Mouse (Mus musculus): ENCODE data around the gene Capn1.

The Capn1 gene

GRCm38 (mm10) chr19:6015511-6016315, at the start of gene Capn1:
TSS of gene Capn1 (minus strand) at chr19:6015897.
- in situ Hi-C loops (cut with MboI, MseI) = loop anchor here (5.0 kb wide), 1 partner anchor 53 kb away; the partner anchor contains the start of gene Pola2

DNA sequence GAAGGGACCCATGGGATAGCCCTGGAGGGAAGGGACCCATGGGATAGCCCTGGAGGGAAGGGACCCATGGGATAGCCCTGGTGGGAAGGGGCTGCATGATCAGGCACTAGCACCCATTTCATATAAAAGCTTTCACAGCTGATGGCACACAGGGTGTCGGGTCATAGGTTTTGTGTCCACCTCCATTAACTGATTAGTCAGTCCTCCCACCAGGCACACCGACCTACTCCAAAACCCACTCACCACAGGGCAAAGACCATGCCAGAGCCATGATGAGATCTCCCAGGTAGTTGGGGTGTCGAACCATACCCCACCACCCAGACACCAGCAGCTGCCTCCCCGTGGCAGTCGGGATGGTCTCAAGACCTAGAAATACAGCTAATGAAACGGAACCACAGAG, 47.4 kb upstream of the Capn1 start:
- in situ Hi-C loops (cut with MboI, MseI) = no loop called here

GRCm38 (mm10) chr19:6062418-6062817, 46.7 kb upstream of the Capn1 start:
- in situ Hi-C loops (cut with MboI, MseI) = no loop called here

GRCm38 (mm10) chr19:6061641-6062302, 46.1 kb upstream of the Capn1 start:
- in situ Hi-C loops (cut with MboI, MseI) = no loop called here

GRCm38 (mm10) chr19:6061021-6061533, 45.4 kb upstream of the Capn1 start, which contains the start of gene Znhit2:
TSS of gene Znhit2 (plus strand) at chr19:6061192.
- in situ Hi-C loops (cut with MboI, MseI) = no loop called here

- in situ Hi-C loops (cut with MboI, MseI) = loop anchor here (5.0 kb wide), 1 partner anchor 58 kb away; the partner anchor contains the start of gene Sac3d1
Measured at GRCm38 (mm10) chr19:6058966-6059365, 43.3 kb upstream of the Capn1 start.

DNA sequence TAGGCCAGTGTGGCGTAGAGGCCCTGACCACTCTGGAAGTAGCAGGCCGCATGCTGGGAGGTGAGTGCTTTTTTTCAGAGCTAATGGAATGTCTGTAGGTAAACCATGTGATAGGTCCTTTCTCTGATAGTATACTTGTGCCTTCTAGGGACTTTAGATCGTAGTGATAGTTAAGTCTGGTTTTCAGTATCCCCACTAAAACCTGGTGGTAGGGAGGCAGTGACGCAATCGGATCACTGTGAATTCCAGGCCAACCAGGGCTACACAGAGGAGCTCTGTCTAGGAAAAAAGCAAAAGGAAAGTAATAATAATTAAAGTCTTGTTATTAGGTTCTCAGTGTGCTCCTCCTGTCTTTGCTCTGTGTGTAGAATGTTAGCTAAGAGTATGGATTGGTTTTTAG, 42.8 kb upstream of the Capn1 start:
- in situ Hi-C loops (cut with MboI, MseI) = loop anchor here (5.0 kb wide), 1 partner anchor 59 kb away; the partner anchor contains the start of gene Sac3d1

GRCm38 (mm10) chr19:6057313-6058096, 41.8 kb upstream of the Capn1 start, which contains the start of the genes Mrpl49 and Fau:
TSS of gene Mrpl49 (minus strand) at chr19:6057785.
TSS of gene Fau (plus strand) at chr19:6057844.
- in situ Hi-C loops (cut with MboI, MseI) = loop anchor here (5.0 kb wide), 1 partner anchor 60 kb away; the partner anchor contains the start of gene Sac3d1

GRCm38 (mm10) chr19:6056696-6057095, 41.0 kb upstream of the Capn1 start:
- in situ Hi-C loops (cut with MboI, MseI) = loop anchor here (5.0 kb wide), 1 partner anchor 61 kb away; the partner anchor contains the start of gene Sac3d1

DNA sequence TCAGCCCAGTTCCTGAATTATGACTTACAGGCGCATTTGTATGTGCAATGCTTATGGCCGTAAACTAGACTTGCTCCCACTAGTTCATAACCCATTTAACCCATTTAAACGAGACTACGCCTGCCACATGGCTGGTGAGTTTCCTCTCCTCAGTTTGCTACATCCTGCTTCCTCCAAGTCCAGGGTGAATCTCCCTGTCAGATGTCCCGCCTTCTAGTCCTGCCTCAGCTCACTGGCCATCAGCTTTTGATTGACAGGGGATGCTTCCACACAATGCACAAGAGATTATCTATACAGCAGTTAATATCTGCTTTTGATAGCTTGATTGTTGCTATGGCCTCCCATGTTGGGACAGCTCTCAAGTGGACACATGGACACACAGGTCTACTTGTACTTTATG, 38.6 kb upstream of the Capn1 start:
- in situ Hi-C loops (cut with MboI, MseI) = no loop called here

- in situ Hi-C loops (cut with MboI, MseI) = no loop called here
Measured at GRCm38 (mm10) chr19:6052516-6052915, 36.8 kb upstream of the Capn1 start.

- in situ Hi-C loops (cut with MboI, MseI) = loop anchor here (10.0 kb wide), 1 partner anchor 954 kb away; the partner anchor contains the start of gene Cnih2
Measured at GRCm38 (mm10) chr19:6048681-6049410, 33.1 kb upstream of the Capn1 start.

DNA sequence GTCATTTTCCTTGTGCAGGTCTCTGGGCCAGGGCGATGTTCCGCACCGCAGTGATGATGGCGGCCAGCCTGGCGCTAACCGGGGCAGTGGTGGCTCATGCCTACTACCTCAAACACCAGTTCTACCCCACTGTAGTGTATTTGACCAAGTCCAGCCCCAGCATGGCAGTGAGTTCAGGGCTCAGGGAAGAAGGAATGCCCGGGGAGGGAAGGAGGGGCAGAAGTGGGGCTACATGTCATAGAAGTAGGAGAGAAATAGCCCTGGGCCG, 32.1 kb upstream of the Capn1 start:
- in situ Hi-C loops (cut with MboI, MseI) = loop anchor here (10.0 kb wide), 1 partner anchor 953 kb away; the partner anchor contains the start of gene Cnih2

GRCm38 (mm10) chr19:6047154-6047898, 31.6 kb upstream of the Capn1 start:
- in situ Hi-C loops (cut with MboI, MseI) = loop anchor here (10.0 kb wide), 1 partner anchor 953 kb away; the partner anchor contains the start of gene Cnih2

DNA sequence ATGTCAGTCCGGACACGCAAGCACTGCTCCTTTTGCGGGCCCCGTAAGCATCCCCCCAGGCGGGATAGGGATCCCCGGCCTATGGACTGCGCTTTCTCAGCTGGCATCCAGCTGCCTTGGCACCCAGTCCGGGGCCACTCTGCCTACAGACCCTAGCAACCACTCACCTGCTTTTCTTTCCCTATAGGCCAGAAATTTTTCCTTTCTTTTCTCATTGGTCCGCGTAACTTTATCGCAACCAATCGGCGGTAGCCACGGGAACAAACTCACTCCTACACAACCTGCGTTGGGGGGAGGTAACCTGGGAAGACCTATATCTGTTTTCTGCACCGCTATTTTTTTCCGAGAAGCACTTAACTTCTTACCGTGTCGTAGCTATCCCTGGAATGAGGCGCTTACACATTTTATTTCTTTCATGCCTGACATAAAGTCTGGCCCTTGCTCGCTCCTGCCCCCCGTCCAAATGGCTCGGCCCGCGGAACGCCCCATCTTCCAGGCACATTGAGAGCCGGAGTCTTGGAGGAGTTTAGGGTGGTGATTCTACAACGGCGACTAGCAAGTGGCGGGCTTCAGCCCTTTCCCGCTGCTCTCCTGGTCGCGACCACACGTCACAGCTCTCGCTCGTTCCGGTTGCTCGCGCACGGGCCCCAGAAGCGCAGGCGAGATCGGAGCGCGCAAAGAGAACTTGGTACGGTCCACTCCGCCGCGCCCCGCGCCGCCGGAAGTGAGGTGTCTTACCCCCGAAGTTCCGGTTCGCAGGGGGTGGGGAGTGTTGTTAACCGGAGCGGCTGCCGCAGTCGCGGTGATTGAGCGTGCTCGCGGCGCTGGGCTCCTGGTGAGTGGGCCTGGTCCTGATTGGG, 30.8 kb upstream of the Capn1 start, which contains the start of gene Syvn1:
Syvn1 (plus strand) TSS at position 283 of the 860 bp plus-strand sequence.
- in situ Hi-C loops (cut with MboI, MseI) = loop anchor here (10.0 kb wide), 1 partner anchor 952 kb away; the partner anchor contains the start of gene Cnih2

DNA sequence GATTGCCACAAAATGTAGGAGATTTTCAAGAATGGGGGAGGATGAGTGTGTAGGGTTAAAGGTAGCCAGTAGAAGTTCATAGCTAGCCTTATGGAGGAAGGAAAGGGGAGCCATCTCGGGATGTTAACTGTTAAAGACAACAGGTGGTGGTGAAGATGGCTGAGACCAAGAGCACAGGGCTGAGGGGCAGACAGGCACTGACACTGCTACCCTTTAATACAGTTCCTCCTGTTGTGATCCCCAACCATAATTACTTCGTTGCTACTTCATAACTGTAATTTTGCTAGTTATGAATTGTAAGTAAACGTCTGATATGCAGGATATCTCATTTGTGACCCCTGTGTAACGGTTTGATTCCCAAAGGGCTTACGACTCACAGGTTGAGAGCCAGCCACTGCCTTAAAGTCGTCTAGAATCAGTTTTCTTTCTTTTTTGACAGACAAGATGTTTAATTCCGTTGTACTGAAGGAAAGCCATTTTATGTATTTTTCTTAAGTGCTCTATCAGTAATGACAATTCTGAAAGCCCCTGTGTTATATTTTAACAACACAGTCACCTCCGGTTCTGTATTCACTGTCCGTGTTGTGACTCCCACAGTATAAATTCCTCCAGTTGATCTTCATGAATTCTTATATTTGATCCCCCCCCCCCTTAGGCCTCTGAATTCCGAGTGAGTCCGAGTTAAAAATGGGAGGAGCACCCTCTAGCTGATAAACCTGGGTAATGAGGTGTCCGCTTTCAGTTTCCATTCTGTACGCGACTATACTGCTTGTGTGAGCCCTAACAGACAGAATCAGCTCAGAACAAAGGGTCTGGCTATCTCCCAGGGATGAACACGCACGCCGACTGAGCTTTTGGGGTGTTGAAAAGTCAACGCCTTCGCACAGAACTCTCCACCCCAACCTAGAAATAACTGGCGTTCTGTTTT, 29.9 kb upstream of the Capn1 start:
- in situ Hi-C loops (cut with MboI, MseI) = loop anchor here (10.0 kb wide), 1 partner anchor 951 kb away; the partner anchor contains the start of gene Cnih2

DNA sequence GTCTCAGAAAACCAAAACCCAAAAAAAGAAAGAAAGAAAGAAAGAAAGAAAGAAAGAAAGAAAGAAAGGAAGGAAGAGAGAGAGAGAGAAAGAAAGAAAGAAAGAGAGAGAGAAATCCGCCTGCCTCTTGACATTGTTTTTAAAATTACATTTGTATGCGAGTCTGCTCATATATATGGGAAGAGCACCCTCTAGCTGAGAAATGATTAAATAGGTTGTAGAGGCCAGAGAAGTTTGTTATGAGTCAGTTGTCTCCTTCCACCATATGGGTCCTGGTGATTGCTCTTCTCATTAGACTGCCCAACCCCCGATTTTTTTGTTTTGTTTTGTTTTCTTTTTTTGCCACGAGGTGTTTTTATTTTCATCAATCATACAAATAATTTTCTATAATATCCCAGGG, 28.4 kb upstream of the Capn1 start:
- in situ Hi-C loops (cut with MboI, MseI) = loop anchor here (10.0 kb wide), 1 partner anchor 949 kb away; the partner anchor contains the start of gene Cnih2

Data from T-helper 2 cell (primary cell).